Mouse (Mus musculus) ES-Bruce4 (cell line): ENCODE data around the gene Glis3.

ENCODE experiments used
- CTCF ChIP-seq: IDR thresholded peaks from one replicate; pipeline ENCODE4 v1.8.1; 2011; ENCODE audit warnings: low read depth, low read length
- EP300 ChIP-seq: IDR thresholded peaks from 2 replicates; pipeline ENCODE4 v1.6.1; 2011; ENCODE audit warnings: low read depth, low read length; ENCODE audit not compliant: insufficient read depth
- POLR2A ChIP-seq: IDR thresholded peaks from one replicate; pipeline ENCODE4 v1.8.1; 2011; ENCODE audit warnings: low read length; ENCODE audit not compliant: insufficient read depth

GRCm38 (mm10) chr19:28473621-28474020 is 206.3 kb downstream of the Glis3 start:
- TF ChIP-seq CTCF: no peak
- TF ChIP-seq POLR2A: no peak
- TF ChIP-seq EP300: no peak
